Mouse (Mus musculus) kidney, adult 18-20 months (tissue): ENCODE measurements around the gene Cstad.

Experiments
- DNase-seq: peaks from one replicate; pipeline ENCODE4 v3.0.0; 2021

Gene Cstad

DNA sequence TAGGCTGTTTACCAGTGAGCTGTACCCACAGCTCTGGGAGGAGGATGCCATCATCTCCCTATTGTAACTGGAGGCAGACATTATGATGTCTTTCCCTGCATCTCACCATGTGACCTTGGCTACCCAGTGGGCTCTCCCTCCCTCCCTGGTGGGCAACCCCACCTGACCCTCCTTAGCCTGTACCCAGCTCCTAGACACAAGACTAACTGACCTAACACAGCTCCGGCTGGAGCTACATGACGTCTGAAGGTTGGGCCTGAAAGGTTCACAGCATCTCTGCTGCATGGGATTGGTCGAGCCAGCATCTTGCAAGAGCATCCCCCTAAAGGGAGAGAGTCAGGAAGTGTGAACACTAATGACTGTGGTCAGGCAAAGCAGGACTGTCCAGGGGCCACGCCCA, 35.0 kb downstream of the Cstad start:
- no peak for DNase-seq

- DNase-seq = peak; percentile 52
These were observed 41.4 kb downstream of the Cstad start for GRCm38 (mm10) chr2:30636266-30636671.

DNA sequence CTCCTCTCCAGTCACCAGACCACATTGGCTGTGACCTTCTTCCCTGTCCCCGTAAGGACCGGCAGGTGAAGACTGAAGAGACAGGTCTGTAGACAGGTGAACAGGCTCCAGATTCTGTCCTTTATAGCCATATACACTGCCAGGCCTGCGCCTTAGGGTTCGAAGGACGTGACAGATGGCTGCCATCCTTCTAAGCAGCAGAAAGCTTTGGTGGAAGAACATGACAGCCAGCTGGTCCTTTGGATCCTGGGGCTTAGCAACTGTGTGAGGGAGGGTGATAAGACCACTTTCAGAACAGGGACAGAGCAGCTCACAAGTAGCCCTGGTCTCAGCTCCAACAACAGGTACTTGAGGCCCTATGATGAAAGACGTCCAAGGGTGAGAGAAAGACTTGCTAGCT, 43.2 kb downstream of the Cstad start:
- no peak for DNase-seq

GRCm38 (mm10) chr2:30640021-30640481, 45.2 kb downstream of the Cstad start:
- no peak for DNase-seq

DNA sequence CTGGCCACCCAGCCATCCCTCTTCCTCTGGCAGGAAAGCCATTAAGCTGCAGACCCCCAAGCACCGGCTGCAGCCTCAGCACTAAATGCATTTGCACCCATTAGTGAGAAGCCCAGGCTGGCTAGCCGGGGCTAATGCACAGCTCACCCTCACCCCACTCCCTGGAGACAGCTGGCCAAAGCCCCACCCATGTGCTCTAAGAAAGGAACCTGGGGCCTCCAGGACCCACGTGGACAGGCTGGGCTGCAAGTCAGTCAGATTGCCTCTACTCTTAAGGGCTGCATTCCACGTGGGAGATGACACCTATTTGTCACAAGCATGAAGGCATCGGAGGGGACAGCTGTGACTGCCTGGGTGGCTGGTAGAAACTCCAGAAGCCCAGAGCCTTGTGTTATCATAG, 48.0 kb downstream of the Cstad start:
- no peak for DNase-seq

DNA sequence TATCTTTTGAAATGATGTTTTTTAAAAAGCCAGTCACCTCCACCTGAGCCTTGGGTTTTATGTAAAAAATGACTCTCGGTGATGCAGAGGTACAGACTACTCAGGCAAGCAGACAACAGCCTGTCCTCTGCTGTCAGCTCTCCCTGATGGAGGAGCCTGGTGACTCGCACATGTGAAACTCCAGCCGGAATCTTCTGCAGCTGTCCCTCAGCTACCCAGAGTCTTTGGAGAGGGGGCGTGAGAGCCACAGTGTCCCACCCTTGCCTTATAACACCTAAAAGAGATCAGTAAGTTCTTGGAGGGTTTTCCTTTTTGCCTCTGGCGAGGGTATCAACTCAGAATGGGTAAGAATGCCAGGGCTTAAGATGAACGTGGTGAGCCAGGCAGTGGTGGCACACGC, 48.6 kb downstream of the Cstad start:
- DNase-seq = no peak

GRCm38 (mm10) chr2:30646833-30647232, 52.0 kb downstream of the Cstad start:
- peak; percentile 62 for DNase-seq

DNA sequence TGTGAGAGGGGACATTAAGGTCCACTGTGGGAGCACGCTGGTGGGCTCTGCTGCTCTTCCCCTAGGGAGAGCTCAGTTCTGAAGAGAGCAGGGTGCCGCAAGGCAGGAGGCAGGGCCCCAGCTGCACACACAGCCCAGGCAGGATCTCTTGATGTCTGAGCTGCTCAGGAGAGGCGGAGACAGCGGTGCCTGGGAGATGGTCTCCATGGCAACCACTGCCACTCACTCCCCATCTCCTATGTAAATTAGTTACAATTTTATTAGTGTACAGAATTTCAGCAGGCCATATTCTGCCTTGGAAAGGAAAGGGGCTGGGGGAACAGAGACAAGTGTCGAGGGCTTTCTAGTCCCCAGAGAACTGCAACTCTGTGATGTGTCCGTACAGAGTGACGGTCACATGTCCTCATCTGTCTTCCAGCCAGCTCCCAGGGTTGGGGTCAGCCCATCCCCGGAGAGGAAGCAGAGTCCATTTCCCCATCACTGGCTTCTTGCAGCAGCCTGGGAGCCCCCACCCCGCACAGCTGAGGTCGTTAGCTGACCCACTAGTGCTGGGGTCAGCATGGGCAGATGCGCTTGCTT, 52.6 kb downstream of the Cstad start:
- DNase-seq = peak; percentile 33

- peak; percentile 28 for DNase-seq
These were observed 53.1 kb downstream of the Cstad start for GRCm38 (mm10) chr2:30647882-30648494.

- DNase-seq = no peak
These were observed 55.4 kb downstream of the Cstad start for GRCm38 (mm10) chr2:30650249-30650648.

DNA sequence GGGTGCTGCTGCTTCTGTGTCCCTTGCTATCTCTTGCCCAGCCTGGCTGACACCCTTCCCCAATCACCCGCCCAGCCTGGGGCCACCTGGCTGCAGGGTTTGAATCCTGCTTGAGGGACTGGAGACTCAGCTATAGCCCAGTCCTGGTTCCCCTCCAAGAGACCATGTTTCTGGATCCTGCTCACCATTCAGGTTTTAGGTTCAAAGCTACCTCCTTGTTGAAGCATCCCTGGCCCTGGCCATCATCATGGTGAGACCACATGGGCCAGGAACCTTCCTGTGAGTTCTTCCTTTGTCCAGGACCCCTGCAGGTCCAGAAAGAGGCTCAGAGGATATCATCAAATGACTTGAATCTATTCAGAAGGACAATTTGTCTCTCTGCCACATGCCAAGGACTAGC, 57.0 kb downstream of the Cstad start:
- DNase-seq = no peak

DNA sequence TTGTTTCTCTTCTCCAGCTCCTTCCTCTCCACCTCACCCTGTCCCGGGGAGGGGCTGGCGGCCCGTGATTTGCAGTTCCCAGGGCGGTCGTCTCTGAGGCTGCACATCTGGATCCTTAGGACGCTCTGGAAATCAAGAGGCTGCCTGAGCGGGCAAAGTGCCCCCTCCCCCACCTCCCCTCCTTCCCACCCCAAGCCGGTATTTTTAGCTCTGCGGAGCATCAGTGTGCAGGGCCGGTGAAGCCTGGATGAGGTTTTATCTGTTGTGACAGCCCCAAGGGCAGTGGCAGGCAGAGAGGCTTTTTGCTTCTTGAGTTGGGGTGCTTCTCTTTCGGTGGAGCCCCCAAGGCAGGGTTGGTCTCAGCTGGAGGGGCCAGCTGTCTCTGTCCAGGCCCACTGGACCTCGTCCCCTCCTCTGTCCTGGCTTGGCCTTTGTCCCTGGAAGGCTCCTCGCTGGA, 57.8 kb downstream of the Cstad start:
- no peak for DNase-seq

GRCm38 (mm10) chr2:30653046-30653445, 58.2 kb downstream of the Cstad start:
- DNase-seq = no peak

GRCm38 (mm10) chr2:30654158-30654557, 59.3 kb downstream of the Cstad start:
- no peak for DNase-seq

DNA sequence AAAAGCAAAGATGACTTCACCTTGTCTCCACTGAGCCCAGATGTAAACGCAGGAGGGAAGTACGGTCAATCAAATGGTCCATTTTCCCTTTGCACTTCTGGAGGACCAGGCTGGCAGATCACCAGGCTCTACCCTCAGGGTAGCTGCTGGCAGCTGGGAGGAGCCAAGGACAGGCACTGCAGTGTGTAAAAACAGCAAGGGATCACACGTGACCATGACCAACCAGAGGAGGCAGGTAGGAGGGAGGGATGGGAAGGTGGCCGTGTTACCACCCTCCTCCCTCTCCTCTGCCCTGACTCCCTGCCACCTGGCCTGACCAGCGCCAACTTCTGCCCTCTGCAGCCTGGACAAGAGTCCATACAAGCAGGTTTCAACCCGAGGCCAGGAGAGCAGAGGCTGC, 59.7 kb downstream of the Cstad start:
- DNase-seq = peak; percentile 77

- no peak for DNase-seq
These were observed 60.9 kb downstream of the Cstad start for GRCm38 (mm10) chr2:30655746-30656145.

GRCm38 (mm10) chr2:30656711-30657555, 62.1 kb downstream of the Cstad start:
- DNase-seq = no peak

- DNase-seq = peak; percentile 83
These were observed 63.0 kb downstream of the Cstad start for GRCm38 (mm10) chr2:30657674-30658479.

DNA sequence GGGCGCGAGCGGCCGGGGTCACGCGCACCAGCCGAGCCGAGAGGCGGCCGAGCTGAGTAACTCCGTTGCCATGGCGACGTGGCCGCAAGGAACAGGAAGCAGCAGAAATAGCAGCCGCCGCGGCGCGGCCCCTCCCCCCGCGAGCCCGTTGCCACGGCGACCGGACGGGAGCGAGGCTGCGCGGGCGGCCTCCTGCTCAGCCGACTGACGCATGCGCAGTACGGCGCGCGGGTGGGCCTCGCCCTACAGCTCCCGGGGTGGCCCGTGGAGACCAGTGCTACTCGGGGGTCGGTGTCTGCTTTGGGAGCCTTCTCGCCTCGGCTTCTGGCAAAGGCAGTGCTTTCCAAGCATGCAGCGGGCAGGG, 63.6 kb downstream of the Cstad start:
- peak; percentile 100 for DNase-seq
